Mouse (Mus musculus) small intestine, adult 2 months (tissue): ENCODE data around the gene Srrd. TPM values are rescaled to one million over a fixed set of nuclear protein-coding genes. Genes with fewer than 3 reads are reported as not detected.

Source experiments
- H3K27ac ChIP-seq: fragments of 200-500 bp; 2 replicates; pipeline ENCODE4 v1.5.1; 2012; ENCODE audit warnings: low read depth, low read length, control low read depth, inconsistent platforms; ENCODE audit not compliant: insufficient read depth
- H3K27me3 ChIP-seq: fragments of 200-500 bp; 2 replicates; pipeline ENCODE4 v1.6.1; 2012; ENCODE audit warnings: mild to moderate bottlenecking, moderate library complexity, low read length, inconsistent platforms; ENCODE audit not compliant: control insufficient read depth, insufficient read depth
- H3K36me3 ChIP-seq: fragments of 200-500 bp; 2 replicates; pipeline ENCODE4 v1.6.1; 2012; ENCODE audit warnings: mild to moderate bottlenecking, low read length, control low read depth, inconsistent platforms; ENCODE audit not compliant: control insufficient read depth, insufficient read depth
- H3K4me1 ChIP-seq: fragments of 200-500 bp; 2 replicates; pipeline ENCODE4 v1.6.1; 2012; ENCODE audit warnings: low read length, inconsistent platforms, mixed read lengths; ENCODE audit not compliant: control insufficient read depth, insufficient read depth, insufficient read length
- H3K4me3 ChIP-seq: fragments of 200-500 bp; 2 replicates; pipeline ENCODE4 v1.5.1; 2012; ENCODE audit warnings: low read depth, mild to moderate bottlenecking, control low read depth, inconsistent platforms, low read length, moderate library complexity
- CTCF ChIP-seq: fragments of 200-500 bp; IDR thresholded peaks from 2 replicates; pipeline ENCODE4 v1.5.1; 2012; ENCODE audit warnings: low read depth, mild to moderate bottlenecking, control low read depth, inconsistent platforms, low read length, moderate library complexity, mixed read lengths; ENCODE audit not compliant: insufficient replicate concordance, insufficient read length; ENCODE audit errors: extremely low read depth
- POLR2A ChIP-seq: fragments of 200-500 bp; IDR thresholded peaks from 2 replicates; pipeline ENCODE4 v1.6.1; 2012; ENCODE audit warnings: low read depth, mild to moderate bottlenecking, control low read depth, inconsistent platforms, low read length, moderate library complexity
- WGBS: fragments of 180-500 bp; shearing (Covaris S2); methylation state at CpG from one replicate; pipeline ENCODE4 v1.1.7; 2018; 5-methylcytosine and 5-hydroxymethylcytosine counted together
- polyA plus RNA-seq: library from polyadenylated mRNA; depleted of rRNA; stranded (reverse); fragments of >200 nt; gene quantifications from 2 replicates; pipeline ENCODE4 v1.2.3, GENCODE M21; 2012

Gene Srrd
- polyA plus RNA-seq, 1 experiment = 34.1 TPM

DNA sequence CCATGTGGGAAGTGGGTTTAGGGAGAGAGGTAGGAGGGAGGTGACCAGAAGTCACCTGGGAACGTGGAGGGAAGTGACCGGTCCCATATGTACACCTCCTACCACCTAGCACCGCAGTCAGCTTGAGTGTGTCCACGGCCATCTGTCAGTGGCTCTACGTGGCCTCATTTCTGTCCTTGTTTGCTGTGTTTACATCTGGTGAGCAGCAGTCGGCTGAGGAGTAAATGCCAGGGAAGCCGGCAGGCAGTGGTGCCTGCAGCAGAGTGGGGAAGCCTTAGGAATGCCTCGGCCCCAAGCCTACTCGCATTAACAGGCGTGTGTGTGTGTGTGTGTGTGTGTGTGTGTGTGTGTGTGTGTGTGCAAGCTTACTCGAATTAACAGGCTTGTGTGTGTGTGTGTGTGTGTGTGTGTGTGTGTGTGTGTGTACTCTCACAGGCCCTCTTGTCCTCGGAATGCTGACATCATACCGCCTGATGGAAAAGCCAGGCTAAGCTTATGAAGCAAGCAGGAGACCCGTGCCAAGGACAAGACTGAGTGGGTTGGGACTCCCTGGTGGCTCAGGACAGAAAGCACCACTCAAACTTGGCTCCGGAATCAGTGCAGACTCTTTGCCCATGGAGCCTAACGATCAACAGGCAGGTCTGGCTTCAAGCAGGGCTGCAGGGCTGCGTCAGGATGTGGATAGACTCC is 39.9 kb upstream of the Srrd start:
- Histone ChIP-seq H3K4me3 (no peak overlapping the region), H3K27me3 (no peaks in the 10 kb centered on the region), H3K27ac (0 out of 2 replicates have a peak overlapping the region, but pooled peaks have one; percentile 4), H3K4me1 (peaks cover 5% of the 10 kb centered on the region), H3K36me3 (peaks cover 9% of the 10 kb centered on the region)
- TF ChIP-seq CTCF = no peak
- TF ChIP-seq POLR2A = no peak
- WGBS = 48% methylated on average over 17 of the region's 17 CpGs

- Histone ChIP-seq H3K4me3 (no peak overlapping the region), H3K4me1 (peaks cover 5% of the 10 kb centered on the region), H3K27me3 (no peaks in the 10 kb centered on the region), H3K27ac (0 out of 2 replicates have a peak overlapping the region, but pooled peaks have one; percentile 4), H3K36me3 (peaks cover 9% of the 10 kb centered on the region)
- TF ChIP-seq CTCF (no peak), POLR2A (no peak)
- 67% methylated on average over 9 of the region's 9 CpGs for WGBS
Measured at GRCm38 (mm10) chr5:112382042-112382441, 39.2 kb upstream of the Srrd start.

- Histone ChIP-seq H3K4me1 (peaks cover 5% of the 10 kb centered on the region), H3K4me3 (no peak overlapping the region), H3K27ac (no peak overlapping the region), H3K27me3 (no peaks in the 10 kb centered on the region), H3K36me3 (peaks cover 9% of the 10 kb centered on the region)
- TF ChIP-seq POLR2A = no peak
- TF ChIP-seq CTCF = no peak
- 77% methylated on average over 11 of the region's 11 CpGs for whole genome bisulfite sequencing
Measured at GRCm38 (mm10) chr5:112381154-112381553, 38.3 kb upstream of the Srrd start.

GRCm38 (mm10) chr5:112378716-112379115 is 35.9 kb upstream of the Srrd start:
- H3K27ac ChIP-seq = no peak overlapping the region
- no peaks in the 10 kb centered on the region for H3K27me3 ChIP-seq
- no peak overlapping the region for H3K4me3 ChIP-seq
- TF ChIP-seq CTCF (no peak), POLR2A (no peak)
- peaks cover 21% of the 10 kb centered on the region for H3K36me3 ChIP-seq
- WGBS = 65% methylated on average over 6 of the region's 6 CpGs
- peaks cover 5% of the 10 kb centered on the region; the same call in 1 of the 2 replicates for H3K4me1 ChIP-seq

- Histone ChIP-seq H3K36me3 (peaks cover 21% of the 10 kb centered on the region), H3K4me1 (peaks cover under 1% of the 10 kb centered on the region; the same call in 1 of the 2 replicates), H3K27me3 (no peaks in the 10 kb centered on the region), H3K27ac (no peak overlapping the region), H3K4me3 (no peak overlapping the region)
- no peak for TF ChIP-seq POLR2A
- no peak for TF ChIP-seq CTCF
- 97% methylated on average over 1 of the region's 1 CpGs for WGBS
Measured at GRCm38 (mm10) chr5:112377380-112377779, 34.5 kb upstream of the Srrd start.

- Histone ChIP-seq H3K27me3 (no peaks in the 10 kb centered on the region), H3K36me3 (peaks cover 24% of the 10 kb centered on the region), H3K27ac (no peak overlapping the region), H3K4me1 (no peaks in the 10 kb centered on the region), H3K4me3 (no peak overlapping the region)
- WGBS = 90% methylated on average over 4 of the region's 4 CpGs
- TF ChIP-seq CTCF = no peak
- no peak for TF ChIP-seq POLR2A
Measured at GRCm38 (mm10) chr5:112376111-112376510, 33.3 kb upstream of the Srrd start.

- H3K4me3 ChIP-seq = no peak overlapping the region
- H3K36me3 ChIP-seq = peaks cover 21% of the 10 kb centered on the region
- 87% methylated on average over 7 of the region's 7 CpGs for WGBS
- TF ChIP-seq CTCF (no peak), POLR2A (no peak)
- H3K27me3 ChIP-seq = no peaks in the 10 kb centered on the region
- no peak overlapping the region for H3K27ac ChIP-seq
- H3K4me1 ChIP-seq = no peaks in the 10 kb centered on the region
Measured at GRCm38 (mm10) chr5:112371933-112372332, 29.1 kb upstream of the Srrd start.

GRCm38 (mm10) chr5:112370236-112370813 is 27.5 kb upstream of the Srrd start:
- H3K27ac ChIP-seq = no peak overlapping the region
- H3K4me1 ChIP-seq = no peaks in the 10 kb centered on the region
- no peak overlapping the region for H3K4me3 ChIP-seq
- WGBS = 91% methylated on average over 12 of the region's 12 CpGs
- TF ChIP-seq CTCF (no peak), POLR2A (no peak)
- no peaks in the 10 kb centered on the region for H3K27me3 ChIP-seq
- peaks cover 25% of the 10 kb centered on the region for H3K36me3 ChIP-seq
